Mouse (Mus musculus) MEL (cell line): ENCODE data around the gene Galnt9.

ENCODE experiments used
- CTCF ChIP-seq, 3 experiments: IDR thresholded peaks in 2 of 3; conservative IDR thresholded peaks in 1 of 3; 2 replicates each; pipeline ENCODE4 v1.5.1; 2011 to 2012; ENCODE audit warnings: low read length in 3 of 3, low read depth in 2 of 3, mild to moderate bottlenecking in 2 of 3, improper control_type of control experiment in 1 of 3, inconsistent platforms in 1 of 3, mixed read lengths in 1 of 3, moderate library complexity in 1 of 3; ENCODE audit not compliant: control insufficient read depth in 1 of 3, insufficient read depth in 1 of 3, poor library complexity in 1 of 3, severe bottlenecking in 1 of 3
- POLR2A ChIP-seq, 2 experiments: IDR thresholded peaks; 2 replicates each; pipeline ENCODE4 v1.6.1; 2011 to 2012; ENCODE audit warnings: low read length in 2 of 2, mild to moderate bottlenecking in 2 of 2, control low read depth in 1 of 2, improper control_type of control experiment in 1 of 2, low read depth in 1 of 2, moderate library complexity in 1 of 2; ENCODE audit not compliant: control insufficient read depth in 1 of 2, insufficient read depth in 1 of 2, poor library complexity in 1 of 2
- POLR2AphosphoS5 ChIP-seq: IDR thresholded peaks from 2 replicates; pipeline ENCODE4 v1.6.1; 2012; ENCODE audit warnings: low read depth, borderline replicate concordance, mild to moderate bottlenecking, inconsistent platforms, low read length, moderate library complexity, mixed read lengths
- ZMIZ1 ChIP-seq: IDR thresholded peaks from 2 replicates; pipeline ENCODE4 v1.6.1; 2012; ENCODE audit warnings: low read depth, mild to moderate bottlenecking, inconsistent platforms, low read length, improper control_type of control experiment, moderate library complexity

DNA sequence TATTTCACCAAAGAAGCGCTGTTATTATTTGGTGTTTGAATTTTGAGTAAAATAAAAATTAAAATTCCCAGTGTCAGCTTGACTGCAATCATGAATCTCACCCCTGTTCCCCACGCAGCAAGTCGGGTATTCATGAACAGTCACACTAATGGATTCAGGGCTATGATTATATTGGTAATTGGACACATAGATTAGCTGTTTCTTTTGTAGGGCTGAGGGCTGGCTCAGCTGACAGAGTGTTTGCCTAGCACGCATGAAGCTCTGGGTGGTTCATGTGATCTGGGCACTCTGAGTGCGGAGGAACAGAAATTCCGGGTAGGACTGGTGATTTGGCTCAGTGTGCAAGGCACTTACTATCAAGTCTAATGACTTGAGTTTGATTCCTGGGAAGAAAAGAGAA lies 33.8 kb upstream of the Galnt9 start:
- no peak for TF ChIP-seq CTCF (IDR thresholded peaks at IDR 0.05 in 2 of 3, conservative IDR thresholded peaks at IDR 0.05 in 1 of 3; ENCODE audit: control insufficient read depth in 1 of 3, insufficient read depth in 1 of 3, low read depth in 2 of 3, low read length in 3 of 3, poor library complexity in 1 of 3, severe bottlenecking in 1 of 3)
- TF ChIP-seq POLR2A (IDR thresholded peaks at IDR 0.05; ENCODE audit: control insufficient read depth in 1 of 2, insufficient read depth in 1 of 2, low read depth in 1 of 2, low read length in 2 of 2, poor library complexity in 1 of 2) = no peak
- TF ChIP-seq ZMIZ1 = no peak
- no peak for TF ChIP-seq POLR2AphosphoS5
